Mouse (Mus musculus): ENCODE measurements at regions not wholly inside any gene's neighbourhood (a gene's known extent, or its start where the extent isn't known, plus 50 kb on each side); places are given as distances from the start of the nearest gene placed in this dataset.

- Histone ChIP-seq H3K9ac (ENCODE audit: low read length) (no peak overlapping the region), H3K36me3 (ENCODE audit: control insufficient read depth, insufficient read depth, low read length) (no peaks in the 10 kb centered on the region), H3K9me3 (replicated peaks; ENCODE audit: control insufficient read depth, low read length) (0 out of 2 replicates have a peak, but pooled peaks cover 3% of the 10 kb centered on the region), H3K4me2 (ENCODE audit: low read length) (no peak overlapping the region), H3K27me3 (replicated peaks; ENCODE audit: control insufficient read depth, insufficient read depth, low read length) (no peaks in the 10 kb centered on the region), H3K4me3 (ENCODE audit: low read depth, low read length) (no peak overlapping the region), H3K27ac (ENCODE audit: low read depth, low read length) (no peak overlapping the region), H3K4me1 (ENCODE audit: control insufficient read depth, insufficient read depth, low read length) (no peaks in the 10 kb centered on the region)
- DNase-seq (ENCODE audit: low spot score) (no peak), ATAC-seq (no peak)
- WGBS = 81% methylated on average over 5 of the region's 5 CpGs
These were observed 75.4 kb downstream of the Inhbb start for GRCm38 (mm10) chr1:119346634-119347155.

- Histone ChIP-seq H3K4me3 (ENCODE audit: low read depth, low read length) (no peak overlapping the region), H3K4me1 (ENCODE audit: control insufficient read depth, insufficient read depth, low read length) (no peaks in the 10 kb centered on the region), H3K9ac (ENCODE audit: low read length) (no peak overlapping the region), H3K36me3 (ENCODE audit: control insufficient read depth, insufficient read depth, low read length) (no peaks in the 10 kb centered on the region), H3K4me2 (ENCODE audit: low read length) (no peak overlapping the region), H3K27me3 (replicated peaks; ENCODE audit: control insufficient read depth, insufficient read depth, low read length) (no peaks in the 10 kb centered on the region), H3K9me3 (replicated peaks; ENCODE audit: control insufficient read depth, low read length) (no peaks in the 10 kb centered on the region), H3K27ac (ENCODE audit: low read depth, low read length) (no peak overlapping the region)
- WGBS = 63% methylated on average over 7 of the region's 7 CpGs
- ATAC-seq (no peak; the same call in 1 of the 2 replicates), DNase-seq (ENCODE audit: low spot score) (peak; percentile 29)
These were observed 76.8 kb downstream of the Inhbb start for GRCm38 (mm10) chr1:119345115-119345791.

- H3K9me3 ChIP-seq (replicated peaks; ENCODE audit: control insufficient read depth, low read length) = no peaks in the 10 kb centered on the region
- no peak overlapping the region for H3K9ac ChIP-seq (ENCODE audit: low read length)
These were observed 78.0 kb downstream of the Inhbb start for GRCm38 (mm10) chr1:119344046-119344445.

GRCm38 (mm10) chr1:119335171-119335570 is 86.9 kb downstream of the Inhbb start:
- ATAC-seq (no peak), DNase-seq (ENCODE audit: low spot score) (no peak)
- Histone ChIP-seq H3K4me2 (ENCODE audit: low read length) (no peak overlapping the region), H3K9me3 (replicated peaks; ENCODE audit: control insufficient read depth, low read length) (no peaks in the 10 kb centered on the region), H3K27me3 (replicated peaks; ENCODE audit: control insufficient read depth, insufficient read depth, low read length) (no peaks in the 10 kb centered on the region), H3K36me3 (ENCODE audit: control insufficient read depth, insufficient read depth, low read length) (no peaks in the 10 kb centered on the region), H3K4me1 (ENCODE audit: control insufficient read depth, insufficient read depth, low read length) (0 out of 2 replicates have a peak, but pooled peaks cover 5% of the 10 kb centered on the region), H3K9ac (ENCODE audit: low read length) (no peak overlapping the region), H3K4me3 (ENCODE audit: low read depth, low read length) (no peak overlapping the region), H3K27ac (ENCODE audit: low read depth, low read length) (no peak overlapping the region)
- 29% methylated on average over 13 of the region's 13 CpGs for WGBS

More at GRCm38 (mm10) chr1:119344046-119344445, 78.0 kb downstream of the Inhbb start:
- no peaks in the 10 kb centered on the region for H3K27me3 ChIP-seq (replicated peaks; ENCODE audit: control insufficient read depth, insufficient read depth, low read length)
- no peak overlapping the region for H3K27ac ChIP-seq (ENCODE audit: low read depth, low read length)
- ATAC-seq (no peak), DNase-seq (ENCODE audit: low spot score) (no peak)
- no peak overlapping the region for H3K4me3 ChIP-seq (ENCODE audit: low read depth, low read length)
- no peaks in the 10 kb centered on the region for H3K4me1 ChIP-seq (ENCODE audit: control insufficient read depth, insufficient read depth, low read length)
- 90% methylated on average over 4 of the region's 4 CpGs for WGBS
- no peak overlapping the region for H3K4me2 ChIP-seq (ENCODE audit: low read length)
- no peaks in the 10 kb centered on the region for H3K36me3 ChIP-seq (ENCODE audit: control insufficient read depth, insufficient read depth, low read length)

GRCm38 (mm10) chr1:119330751-119331326 is 91.2 kb downstream of the Inhbb start:
- DNase-seq (ENCODE audit: low spot score) = no peak
- Histone ChIP-seq H3K4me3 (ENCODE audit: low read depth, low read length) (no peak overlapping the region), H3K4me1 (ENCODE audit: control insufficient read depth, insufficient read depth, low read length) (peaks cover 8% of the 10 kb centered on the region; the same call in 1 of the 2 replicates), H3K27me3 (replicated peaks; ENCODE audit: control insufficient read depth, insufficient read depth, low read length) (no peaks in the 10 kb centered on the region), H3K36me3 (ENCODE audit: control insufficient read depth, insufficient read depth, low read length) (no peaks in the 10 kb centered on the region), H3K4me2 (ENCODE audit: low read length) (no peak overlapping the region), H3K27ac (ENCODE audit: low read depth, low read length) (peak overlapping the region; percentile 92; the same call in 1 of the 2 replicates), H3K9ac (ENCODE audit: low read length) (no peak overlapping the region), H3K9me3 (replicated peaks; ENCODE audit: control insufficient read depth, low read length) (no peaks in the 10 kb centered on the region)
- no peak for ATAC-seq
- 63% methylated on average over 4 of the region's 4 CpGs for WGBS

- no peak overlapping the region for H3K4me3 ChIP-seq (ENCODE audit: low read depth, low read length)
- peak overlapping the region; percentile 92 for H3K27ac ChIP-seq (ENCODE audit: low read depth, low read length)
These were observed 92.2 kb downstream of the Inhbb start for GRCm38 (mm10) chr1:119329693-119330434.

GRCm38 (mm10) chr1:119328921-119329692 is 92.9 kb downstream of the Inhbb start:
- H3K4me1 ChIP-seq (ENCODE audit: control insufficient read depth, insufficient read depth, low read length) = peaks cover 8% of the 10 kb centered on the region; the same call in 1 of the 2 replicates
- no peaks in the 10 kb centered on the region for H3K36me3 ChIP-seq (ENCODE audit: control insufficient read depth, insufficient read depth, low read length)
- peak overlapping the region; percentile 92 for H3K27ac ChIP-seq (ENCODE audit: low read depth, low read length)
- no peaks in the 10 kb centered on the region for H3K27me3 ChIP-seq (replicated peaks; ENCODE audit: control insufficient read depth, insufficient read depth, low read length)
- H3K4me3 ChIP-seq (ENCODE audit: low read depth, low read length) = no peak overlapping the region
- DNase-seq (ENCODE audit: low spot score) (peak; percentile 94), ATAC-seq (peak; percentile 89)
- no peaks in the 10 kb centered on the region for H3K9me3 ChIP-seq (replicated peaks; ENCODE audit: control insufficient read depth, low read length)
- WGBS = 1% methylated on average over 15 of the region's 15 CpGs
- no peak overlapping the region; the same call in 1 of the 2 replicates for H3K9ac ChIP-seq (ENCODE audit: low read length)
- H3K4me2 ChIP-seq (ENCODE audit: low read length) = peak overlapping the region; percentile 20; the same call in 1 of the 2 replicates

More at GRCm38 (mm10) chr1:119329693-119330434, 92.2 kb downstream of the Inhbb start:
- Histone ChIP-seq H3K9me3 (replicated peaks; ENCODE audit: control insufficient read depth, low read length) (no peaks in the 10 kb centered on the region), H3K9ac (ENCODE audit: low read length) (no peak overlapping the region), H3K27me3 (replicated peaks; ENCODE audit: control insufficient read depth, insufficient read depth, low read length) (no peaks in the 10 kb centered on the region), H3K4me1 (ENCODE audit: control insufficient read depth, insufficient read depth, low read length) (peaks cover 8% of the 10 kb centered on the region; the same call in 1 of the 2 replicates), H3K36me3 (ENCODE audit: control insufficient read depth, insufficient read depth, low read length) (no peaks in the 10 kb centered on the region), H3K4me2 (ENCODE audit: low read length) (no peak overlapping the region)
- 9% methylated on average over 7 of the region's 7 CpGs for WGBS
- DNase-seq (ENCODE audit: low spot score) = peak; percentile 85
- peak; percentile 74 for ATAC-seq

- Histone ChIP-seq H3K4me1 (ENCODE audit: control insufficient read depth, insufficient read depth, low read length) (peaks cover 3% of the 10 kb centered on the region; the same call in 1 of the 2 replicates), H3K4me2 (ENCODE audit: low read length) (no peak overlapping the region), H3K9ac (ENCODE audit: low read length) (no peak overlapping the region), H3K4me3 (ENCODE audit: low read depth, low read length) (no peak overlapping the region), H3K9me3 (replicated peaks; ENCODE audit: control insufficient read depth, low read length) (no peaks in the 10 kb centered on the region), H3K27me3 (replicated peaks; ENCODE audit: control insufficient read depth, insufficient read depth, low read length) (no peaks in the 10 kb centered on the region), H3K36me3 (ENCODE audit: control insufficient read depth, insufficient read depth, low read length) (no peaks in the 10 kb centered on the region), H3K27ac (ENCODE audit: low read depth, low read length) (no peak overlapping the region)
- ATAC-seq (no peak), DNase-seq (ENCODE audit: low spot score) (no peak)
- 74% methylated on average over 8 of the region's 8 CpGs for WGBS
These were observed 97.5 kb downstream of the Inhbb start for GRCm38 (mm10) chr1:119324551-119324950.
